Mouse (Mus musculus) bone marrow, adult 2 months (tissue): ENCODE measurements around the gene Arhgdig.

ENCODE experiments used
- CTCF ChIP-seq: fragments of 200-500 bp; IDR thresholded peaks from 2 replicates; pipeline ENCODE4 v1.5.1; 2011; ENCODE audit warnings: low read length, control low read depth; ENCODE audit not compliant: control insufficient read depth, insufficient read depth
- POLR2A ChIP-seq: fragments of 200-500 bp; IDR thresholded peaks from 2 replicates; pipeline ENCODE4 v1.6.1; 2011; ENCODE audit warnings: low read depth, mild to moderate bottlenecking, control low read depth, low read length, borderline replicate concordance; ENCODE audit not compliant: control insufficient read depth

GRCm38 (mm10) chr17:26202737-26203136 is 4.8 kb downstream of the Arhgdig start, which contains the start of gene Rgs11:
- TF ChIP-seq POLR2A (no peak), CTCF (no peak)
